Mouse (Mus musculus) midbrain, postnatal 0 days (tissue): Measurements from ENCODE around the gene 1700092M07Rik. TPM values are rescaled to one million over a fixed set of nuclear protein-coding genes. Genes with fewer than 3 reads are reported as not detected.

Source experiments
- ATAC-seq: fragments of 200-750 bp; cut with Nextera tagmentation; 2 replicates; pipeline ENCODE4 v1.8.0; 2017; ENCODE audit warnings: moderate number of reproducible peaks, mild to moderate bottlenecking, moderate TSS enrichment, moderate library complexity; ENCODE audit not compliant: low FRiP score
- DNase-seq: peaks from one replicate; pipeline ENCODE4 v3.0.0-alpha.2; 2015; ENCODE audit warnings: low spot score
- H3K27ac ChIP-seq: fragments of 300-500 bp; sonication (generic); 2 replicates; pipeline ENCODE4 v1.5.1; 2014; ENCODE audit warnings: low read depth, mild to moderate bottlenecking, low read length, mixed read lengths
- H3K27me3 ChIP-seq: fragments of 300-500 bp; sonication (generic); 2 replicates; pipeline ENCODE4 v1.6.1; 2014; ENCODE audit warnings: low read length, control low read depth, mixed read lengths; ENCODE audit not compliant: insufficient read depth
- H3K36me3 ChIP-seq: fragments of 300-500 bp; sonication (generic); 2 replicates; pipeline ENCODE4 v1.6.1; 2014; ENCODE audit warnings: low read length, control low read depth, mixed read lengths; ENCODE audit not compliant: insufficient read depth
- H3K4me1 ChIP-seq: fragments of 300-500 bp; sonication (generic); 2 replicates; pipeline ENCODE4 v1.6.1; 2014; ENCODE audit warnings: mild to moderate bottlenecking, control low read depth, antibody characterized with exemption, low read length, mixed read lengths; ENCODE audit not compliant: insufficient read depth
- H3K4me2 ChIP-seq: fragments of 300-500 bp; sonication (generic); 2 replicates; pipeline ENCODE4 v1.6.1; 2014; ENCODE audit warnings: low read depth, mild to moderate bottlenecking, low read length, mixed read lengths; ENCODE audit not compliant: poor library complexity, severe bottlenecking
- H3K4me3 ChIP-seq: fragments of 300-500 bp; sonication (generic); 2 replicates; pipeline ENCODE4 v1.5.1; 2014; ENCODE audit warnings: low read depth, mild to moderate bottlenecking, low read length, moderate library complexity
- H3K9ac ChIP-seq: fragments of 300-500 bp; sonication (generic); replicated peaks from 2 replicates; pipeline ENCODE4 v1.6.1; 2014; ENCODE audit warnings: mild to moderate bottlenecking, low read length, moderate library complexity, mixed read lengths; ENCODE audit not compliant: poor library complexity, severe bottlenecking
- H3K9me3 ChIP-seq: fragments of 300-500 bp; sonication (generic); 2 replicates; pipeline ENCODE4 v1.6.1; 2016; ENCODE audit warnings: low read length, control low read depth
- CTCF ChIP-seq: IDR thresholded peaks from 2 replicates; pipeline ENCODE4 v1.5.1; 2016; ENCODE audit warnings: antibody characterized with exemption, mild to moderate bottlenecking
- WGBS: fragments of 180-500 bp; shearing (Covaris S2); extraction: QIAGEN DNeasy Blood & Tissue Kit; methylation state at CpG from one replicate; pipeline ENCODE4 v1.1.7; 2014; 5-methylcytosine and 5-hydroxymethylcytosine counted together
- polyA plus RNA-seq: library from polyadenylated mRNA; unstranded; fragments of >200 nt; fragmentation: Nextera tagmentation; extraction: Ambion mirVana; gene quantifications from 2 replicates; pipeline ENCODE4 v1.2.1, GENCODE M21; 2015
- total RNA-seq: library from RNA; depleted of rRNA; stranded (reverse); fragments of >200 nt; gene quantifications from 2 replicates; pipeline ENCODE4 v1.2.3, GENCODE M21; 2014

1700092M07Rik gene
- total and polyA plus RNA-seq, 2 experiments from 2014 or later, result 0.64 TPM; not detected in 1

- no peak overlapping the region for H3K27ac ChIP-seq
- ATAC-seq (no peak), DNase-seq (no peak)
- no peaks in the 10 kb centered on the region for H3K9me3 ChIP-seq
- H3K9ac ChIP-seq, result no peak overlapping the region
- H3K4me1 ChIP-seq, result peaks cover 16% of the 10 kb centered on the region; the same call in 1 of the 2 replicates
- H3K4me3 ChIP-seq, result no peak overlapping the region
- peaks cover 17% of the 10 kb centered on the region for H3K36me3 ChIP-seq
- no peaks in the 10 kb centered on the region for H3K27me3 ChIP-seq
- 87% methylated on average over 2 of the region's 2 CpGs for WGBS
- no peak overlapping the region for H3K4me2 ChIP-seq
- no peak for TF ChIP-seq CTCF
Observed at GRCm38 (mm10) chr19:8758899-8759298, 18.4 kb downstream of the 1700092M07Rik start.

- ATAC-seq (no peak), DNase-seq (no peak)
- Histone ChIP-seq H3K27ac (no peak overlapping the region), H3K4me3 (no peak overlapping the region), H3K9me3 (peaks cover 6% of the 10 kb centered on the region; the same call in 1 of the 2 replicates), H3K9ac (no peak overlapping the region), H3K4me2 (no peak overlapping the region), H3K4me1 (peaks cover 13% of the 10 kb centered on the region; the same call in 1 of the 2 replicates), H3K27me3 (no peaks in the 10 kb centered on the region), H3K36me3 (peaks cover 29% of the 10 kb centered on the region)
- 90% methylated on average over 2 of the region's 2 CpGs for WGBS
- no peak for TF ChIP-seq CTCF
Observed at GRCm38 (mm10) chr19:8760757-8761156, 20.2 kb downstream of the 1700092M07Rik start.

- no peak overlapping the region for H3K27ac ChIP-seq
- peaks cover 4% of the 10 kb centered on the region; the same call in 1 of the 2 replicates for H3K4me1 ChIP-seq
- DNase-seq (no peak), ATAC-seq (no peak)
- no peak overlapping the region for H3K4me2 ChIP-seq
- no peaks in the 10 kb centered on the region for H3K27me3 ChIP-seq
- WGBS, result 94% methylated on average over 4 of the region's 4 CpGs
- peaks cover 6% of the 10 kb centered on the region; the same call in 1 of the 2 replicates for H3K9me3 ChIP-seq
- H3K4me3 ChIP-seq, result no peak overlapping the region
- H3K36me3 ChIP-seq, result peaks cover 53% of the 10 kb centered on the region
- no peak overlapping the region for H3K9ac ChIP-seq
- no peak for TF ChIP-seq CTCF
Observed at GRCm38 (mm10) chr19:8763276-8763675, 22.8 kb downstream of the 1700092M07Rik start.

GRCm38 (mm10) chr19:8765562-8765961, 25.0 kb downstream of the 1700092M07Rik start:
- H3K9ac ChIP-seq, result no peak overlapping the region
- H3K4me3 ChIP-seq, result no peak overlapping the region
- ATAC-seq (no peak), DNase-seq (no peak)
- no peaks in the 10 kb centered on the region for H3K4me1 ChIP-seq
- WGBS, result 97% methylated on average over 9 of the region's 9 CpGs
- no peak overlapping the region for H3K4me2 ChIP-seq
- peaks cover 6% of the 10 kb centered on the region; the same call in 1 of the 2 replicates for H3K9me3 ChIP-seq
- no peak overlapping the region for H3K27ac ChIP-seq
- no peaks in the 10 kb centered on the region for H3K27me3 ChIP-seq
- H3K36me3 ChIP-seq, result peaks cover 63% of the 10 kb centered on the region
- TF ChIP-seq CTCF, result no peak

- Histone ChIP-seq H3K27me3 (no peaks in the 10 kb centered on the region), H3K9ac (peak within 1 kb of the TSS; percentile 83), H3K9me3 (no peaks in the 10 kb centered on the region; the same call in 1 of the 2 replicates), H3K4me2 (peak within 1 kb of the TSS; percentile 69), H3K4me1 (no peaks in the 10 kb centered on the region), H3K27ac (peak within 1 kb of the TSS; percentile 89), H3K36me3 (peaks cover 34% of the 10 kb centered on the region), H3K4me3 (peak within 1 kb of the TSS; percentile 62)
- WGBS, result 17% methylated on average over 29 of the region's 29 CpGs
- peak; percentile 88 for DNase-seq
- TF ChIP-seq CTCF, result peak; percentile 52
- peak; percentile 48 for ATAC-seq
Observed at GRCm38 (mm10) chr19:8770567-8771270, 30.2 kb downstream of the 1700092M07Rik start, which contains the start of gene Tmem223. Gene Tmem223, plus strand, starts transcription at chr19:8770996.

- peaks cover 13% of the 10 kb centered on the region; the same call in 1 of the 2 replicates for H3K36me3 ChIP-seq
- H3K27me3 ChIP-seq, result no peaks in the 10 kb centered on the region
- no peaks in the 10 kb centered on the region for H3K4me1 ChIP-seq
- no peak overlapping the region for H3K4me3 ChIP-seq
- H3K9me3 ChIP-seq, result no peaks in the 10 kb centered on the region
- DNase-seq (no peak), ATAC-seq (no peak)
- no peak for TF ChIP-seq CTCF
- no peak overlapping the region for H3K9ac ChIP-seq
- no peak overlapping the region for H3K27ac ChIP-seq
- peak overlapping the region; percentile 97; the same call in 1 of the 2 replicates for H3K4me2 ChIP-seq
- 89% methylated on average over 5 of the region's 5 CpGs for WGBS
Observed at GRCm38 (mm10) chr19:8772996-8773395, 32.5 kb downstream of the 1700092M07Rik start.
